Mouse (Mus musculus): ENCODE measurements around the gene Cyb561a3. TPM values are rescaled to one million over a fixed set of nuclear protein-coding genes. Genes with fewer than 3 reads are reported as not detected.
"Not testable (repeated sequence)": the region's sequence is repeated elsewhere in the genome, so short reads cannot be mapped to it uniquely, and the experiment has no call there.

Gene Cyb561a3
- 31.9 and 33.2 TPM in 2 replicates for polyA plus RNA-seq (2015; fragmentation: Nextera tagmentation; extraction: Ambion mirVana)

GRCm38 (mm10) chr19:10576690-10577561 is at the start of gene Cyb561a3, which contains the start of gene Tmem138:
Gene Cyb561a3 (plus strand): TSS chr19:10577172.
Gene Tmem138 (minus strand): TSS chr19:10577362.
- DNase-seq (ENCODE audit: low spot score): peak; percentile 96

- DNase-seq (ENCODE audit: low spot score): no peak
These were observed 46.9 kb upstream of the Cyb561a3 start for GRCm38 (mm10) chr19:10530082-10530481.

GRCm38 (mm10) chr19:10539454-10539853 is 37.5 kb upstream of the Cyb561a3 start:
- no peak for DNase-seq (ENCODE audit: low spot score)

DNA sequence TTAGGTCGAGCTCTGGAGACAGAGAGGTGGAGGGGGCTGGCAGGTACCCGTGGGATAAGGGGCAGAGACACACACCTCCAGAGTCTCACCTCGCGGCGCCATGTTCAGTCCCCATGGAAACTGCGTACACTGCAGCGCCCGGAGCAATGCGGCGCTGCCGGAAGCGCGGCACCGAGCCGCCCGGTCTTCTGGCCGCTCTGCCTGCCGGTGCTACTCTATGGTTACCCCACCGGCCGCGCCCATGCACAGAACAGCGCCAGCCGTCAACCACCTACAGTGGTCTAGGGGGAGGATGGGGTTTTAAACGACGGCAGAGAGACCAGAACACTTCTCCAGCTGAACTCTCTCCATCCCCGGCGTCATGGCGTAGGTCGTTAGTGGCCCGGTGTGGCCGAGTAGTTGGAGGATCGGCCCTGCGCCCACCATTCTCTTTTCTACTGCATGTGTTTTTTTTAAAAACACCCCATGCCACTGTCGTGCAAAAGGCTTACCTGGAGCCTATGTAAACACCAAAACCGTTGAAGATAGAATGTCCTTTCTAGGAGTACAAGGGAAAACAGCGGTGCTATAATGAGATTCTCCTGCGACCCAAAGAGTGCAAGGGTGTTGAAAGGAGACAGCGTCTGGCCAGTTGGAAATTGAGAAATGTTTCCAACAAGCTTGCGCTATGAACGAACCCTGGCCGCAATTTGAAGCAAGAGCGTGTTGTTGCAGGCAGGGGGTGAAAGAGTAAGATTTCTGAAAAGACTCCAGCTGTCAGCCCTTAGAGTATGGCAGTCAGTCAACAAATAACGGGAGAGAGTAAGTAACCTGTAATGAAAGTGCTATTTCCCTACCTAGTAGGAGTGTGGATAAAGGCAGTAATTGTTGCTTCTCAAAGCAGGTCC is 21.1 kb upstream of the Cyb561a3 start, which contains the start of gene Tmem216:
Tmem216 (minus strand) TSS at position 615 of the 887 bp plus-strand sequence.
- DNase-seq (ENCODE audit: low spot score): peak; percentile 88

DNA sequence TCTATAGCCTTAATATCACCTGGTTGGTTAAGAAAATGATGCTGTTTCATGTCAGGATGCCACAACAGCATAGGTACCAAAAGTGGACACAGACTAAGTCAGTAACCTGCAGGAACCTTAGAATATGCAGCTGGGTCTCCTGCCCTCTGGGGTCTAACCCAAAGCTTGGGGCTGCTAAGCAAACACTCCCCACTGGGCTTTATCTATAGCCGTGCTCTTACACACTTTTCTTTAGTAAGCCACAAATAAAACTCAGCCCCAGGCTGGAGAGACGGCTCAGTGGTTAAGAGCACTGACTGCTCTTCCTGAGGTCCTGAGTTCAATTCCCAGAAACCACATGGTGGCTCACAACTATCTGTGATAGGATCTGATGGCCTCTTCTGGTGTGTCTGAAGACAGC is 20.0 kb upstream of the Cyb561a3 start:
- DNase-seq (ENCODE audit: low spot score): no peak

DNA sequence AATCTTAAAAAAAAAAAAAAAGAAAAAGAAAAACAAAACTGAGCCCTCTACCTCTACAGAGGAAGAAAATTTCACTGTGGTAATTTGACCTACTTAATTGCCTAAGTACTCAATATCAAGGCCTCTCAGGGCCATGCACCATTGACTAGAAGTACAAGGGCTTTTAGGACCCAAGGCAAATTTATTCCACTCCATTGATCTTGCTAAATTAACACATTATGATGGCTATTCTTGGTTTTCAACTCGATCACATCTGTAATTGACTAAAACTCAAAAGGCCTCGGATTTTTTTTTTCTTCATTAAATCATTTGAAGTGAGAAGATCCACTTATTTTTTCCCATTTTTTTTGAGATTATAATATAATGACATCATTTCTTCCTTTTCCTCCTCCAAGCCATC is 19.5 kb upstream of the Cyb561a3 start:
- no peak for DNase-seq (ENCODE audit: low spot score)

DNA sequence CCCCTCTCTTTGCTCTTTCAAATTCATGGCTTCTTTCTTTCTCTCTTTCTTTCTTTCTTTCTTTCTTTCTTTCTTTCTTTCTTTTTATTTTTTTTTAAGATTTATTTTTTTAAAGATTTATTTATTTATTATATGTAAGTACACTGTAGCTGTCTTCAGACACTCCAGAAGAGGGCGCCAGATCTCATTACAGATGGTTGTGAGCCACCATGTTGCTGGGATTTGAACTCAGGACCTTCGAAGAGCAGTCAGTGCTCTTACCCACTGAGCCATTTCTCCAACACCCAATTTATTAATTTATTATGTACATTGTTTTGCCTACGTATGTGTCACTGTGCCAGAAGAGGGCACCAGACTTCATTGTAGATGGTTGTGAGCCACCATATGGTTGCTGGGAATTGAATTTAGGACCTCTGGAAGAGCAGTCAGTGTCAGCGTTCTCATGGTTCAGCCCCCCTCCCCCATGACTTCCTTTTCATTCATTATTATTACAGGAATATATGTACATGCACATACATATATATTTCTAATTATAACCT is 19.1 kb upstream of the Cyb561a3 start:
- not testable (repeated sequence) for DNase-seq (ENCODE audit: low spot score)

- DNase-seq (ENCODE audit: low spot score): no peak
These were observed 16.9 kb upstream of the Cyb561a3 start for GRCm38 (mm10) chr19:10560108-10560507.

DNA sequence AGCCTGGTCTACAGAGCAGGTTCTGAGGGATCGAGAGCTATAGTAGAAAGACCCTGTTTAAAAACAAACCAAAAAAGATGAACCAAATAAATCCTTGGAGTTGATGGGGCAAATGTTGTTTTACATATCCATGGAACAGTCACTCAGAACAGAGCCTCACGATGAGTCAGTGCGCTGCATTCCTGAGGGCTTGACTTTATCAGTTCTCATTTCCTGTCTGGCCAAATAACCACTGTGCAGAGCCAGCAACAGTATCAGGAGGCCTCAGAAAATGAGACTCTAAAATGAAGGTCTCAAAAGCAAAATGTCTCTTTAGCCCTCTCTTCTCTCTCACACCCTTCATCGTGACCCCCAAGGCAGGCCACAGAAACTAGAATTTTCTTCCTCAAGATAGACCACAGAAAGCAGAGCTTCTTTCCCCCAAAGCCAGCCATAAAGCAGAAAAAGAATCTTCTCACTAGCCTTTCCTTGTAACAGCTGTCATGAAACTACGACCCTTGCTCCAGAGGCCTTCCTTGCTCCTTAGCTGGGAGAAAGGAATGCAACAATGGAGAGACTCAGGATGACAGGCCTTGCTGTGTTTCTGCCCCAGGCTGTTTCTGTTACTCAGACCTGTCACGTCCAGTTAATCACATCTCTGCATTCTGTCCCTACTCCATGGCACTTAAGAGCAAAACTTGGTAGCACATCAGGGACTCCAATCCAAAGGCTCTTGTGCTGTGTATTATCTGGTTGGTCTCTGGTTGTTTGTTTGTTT is 15.2 kb upstream of the Cyb561a3 start:
- no peak for DNase-seq (ENCODE audit: low spot score)

- no peak for DNase-seq (ENCODE audit: low spot score)
These were observed 14.6 kb upstream of the Cyb561a3 start for GRCm38 (mm10) chr19:10562351-10562750.

DNA sequence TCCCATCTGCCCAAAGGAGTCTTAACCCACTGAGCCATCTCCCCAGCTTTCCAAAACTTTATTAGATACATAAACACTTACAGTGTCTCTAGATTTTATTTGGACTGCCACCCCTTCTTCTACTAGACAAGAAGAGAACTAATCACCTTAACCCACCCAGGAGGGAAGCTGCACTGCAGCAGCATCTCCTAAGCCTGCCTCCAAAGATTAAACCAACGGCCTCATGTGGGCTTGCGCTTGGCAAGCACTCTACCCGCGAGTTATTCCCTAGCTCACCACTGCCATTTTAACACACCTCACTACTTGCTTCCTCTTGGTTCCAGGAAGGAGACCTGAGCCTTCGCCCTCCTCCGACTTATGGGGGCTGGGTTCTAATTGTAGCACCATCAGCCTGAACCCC is 12.7 kb upstream of the Cyb561a3 start:
- no peak for DNase-seq (ENCODE audit: low spot score)

DNA sequence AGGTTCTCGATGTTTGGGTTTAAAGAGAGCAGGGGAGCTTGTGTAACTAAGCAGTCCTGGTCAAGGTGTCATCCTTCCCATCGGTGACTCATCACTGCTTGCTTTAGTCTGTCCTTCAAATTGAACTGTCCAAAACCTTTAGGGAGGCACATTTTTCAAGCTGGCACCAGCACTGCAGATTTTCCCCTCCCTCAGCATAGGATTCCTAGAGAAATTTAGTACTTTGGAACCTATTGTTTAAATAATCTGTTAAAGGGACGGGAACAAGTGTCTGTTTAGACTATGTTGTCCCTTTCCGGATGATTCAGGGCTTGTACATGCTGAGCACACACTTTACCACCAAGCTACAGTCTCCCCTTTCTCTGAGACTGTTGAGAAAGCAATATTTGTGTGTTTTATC is 11.8 kb upstream of the Cyb561a3 start:
- no peak for DNase-seq (ENCODE audit: low spot score)

DNA sequence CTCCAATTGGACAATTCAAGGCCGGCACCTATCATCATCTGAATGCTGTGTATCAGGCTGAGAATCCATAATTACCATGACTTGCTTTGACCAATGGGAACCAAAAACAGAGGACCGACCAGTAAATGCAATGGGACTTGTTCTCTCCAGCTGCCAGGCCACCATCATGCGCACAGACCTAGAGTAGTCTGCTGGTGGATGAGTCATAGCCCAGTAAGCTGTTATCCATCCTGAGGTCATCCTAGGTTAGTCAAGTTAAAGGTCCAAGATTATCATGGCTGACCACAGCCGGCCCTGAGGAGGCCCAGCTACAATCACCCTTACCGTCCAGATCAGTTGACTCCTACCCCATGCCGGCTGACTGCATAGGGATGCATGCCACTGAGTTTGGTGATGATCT is 7.3 kb upstream of the Cyb561a3 start:
- no peak for DNase-seq (ENCODE audit: low spot score)

GRCm38 (mm10) chr19:10580102-10580501 is 3.1 kb downstream of the Cyb561a3 start:
- DNase-seq (ENCODE audit: low spot score): no peak

DNA sequence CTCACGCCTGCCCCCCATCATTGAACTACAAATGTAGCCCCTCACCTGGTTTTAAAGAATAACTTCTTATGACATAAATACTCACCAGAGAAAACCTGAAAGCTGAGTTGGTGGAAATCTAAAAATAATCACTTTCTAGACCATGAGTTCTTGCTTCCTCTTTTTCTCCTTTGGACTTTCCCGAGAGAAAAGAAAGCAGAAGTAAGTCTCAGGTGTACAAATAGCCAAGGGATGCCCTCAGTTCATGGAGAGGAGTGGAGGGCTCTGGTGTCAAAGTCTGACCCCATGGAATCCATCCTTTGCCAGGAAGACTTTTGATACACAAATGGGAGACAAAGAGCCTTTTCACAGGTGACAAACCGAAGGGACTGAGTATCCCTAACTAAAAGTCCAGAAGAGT is 3.8 kb downstream of the Cyb561a3 start:
- DNase-seq (ENCODE audit: low spot score): no peak

DNA sequence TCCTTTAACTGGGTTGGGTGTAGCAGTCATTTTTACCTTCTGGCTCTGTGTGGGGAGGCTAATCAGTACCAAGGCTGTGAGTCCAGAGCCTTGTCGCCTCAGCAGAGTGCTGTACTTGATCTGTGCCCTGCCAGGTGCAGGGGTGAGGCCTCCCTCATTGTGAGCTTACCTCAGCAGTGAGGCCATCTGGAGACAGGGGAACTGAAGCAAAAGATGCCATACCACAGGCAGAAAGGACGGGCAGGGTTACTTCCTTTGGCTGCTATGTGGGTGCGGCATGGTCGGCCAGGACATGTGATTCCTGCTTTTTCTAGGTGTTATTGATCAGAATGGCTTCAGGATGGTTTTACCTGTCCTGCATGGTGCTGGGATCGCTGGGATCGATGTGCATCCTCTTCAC is 5.0 kb downstream of the Cyb561a3 start:
- DNase-seq (ENCODE audit: low spot score): peak; percentile 42

GRCm38 (mm10) chr19:10583550-10584146 is 6.7 kb downstream of the Cyb561a3 start:
- no peak for DNase-seq (ENCODE audit: low spot score)

- peak; percentile 16 for DNase-seq (ENCODE audit: low spot score)
These were observed 8.1 kb downstream of the Cyb561a3 start for GRCm38 (mm10) chr19:10585112-10585511.

GRCm38 (mm10) chr19:10587231-10587630 is 10.3 kb downstream of the Cyb561a3 start:
- no peak for DNase-seq (ENCODE audit: low spot score)

- DNase-seq (ENCODE audit: low spot score): no peak
These were observed 12.3 kb downstream of the Cyb561a3 start for GRCm38 (mm10) chr19:10589127-10589857.
